Mouse (Mus musculus): ENCODE measurements around the gene Spata32. TPM values are rescaled to one million over a fixed set of nuclear protein-coding genes. Genes with fewer than 3 reads are reported as not detected.

The Spata32 gene
- polyA plus RNA-seq, 1 experiment: 0.68 TPM

GRCm38 (mm10) chr11:103158621-103159478 is 59.4 kb downstream of the Spata32 start:
- TF ChIP-seq POLR2A (IDR thresholded peaks at IDR 0.05; ENCODE audit: borderline replicate concordance, extremely low read depth, insufficient read depth, insufficient read length, poor library complexity, severe bottlenecking) (no peak), CTCF (IDR thresholded peaks at IDR 0.05; ENCODE audit: borderline replicate concordance, extremely low read depth, insufficient read depth, insufficient read length) (peak; percentile 96)
- DNase-seq (ENCODE audit: low read depth): peak; percentile 91

Other genes starting within 250 kb of the Spata32 start
- 40.1 and 42.3 TPM in 2 replicates for gene Nmt1, start 190.2 kb downstream of the Spata32 start, polyA plus RNA-seq (2012; rRNA removed)
- 236 and 262 TPM in 2 replicates for gene Dcakd, start 190.1 kb downstream of the Spata32 start, polyA plus RNA-seq (2012; rRNA removed)
- gene Plcd3, start 116.8 kb downstream of the Spata32 start, polyA plus RNA-seq (2012; rRNA removed): 3.6 TPM in 2 replicates
- gene Acbd4, start 116.8 kb downstream of the Spata32 start, polyA plus RNA-seq (2012; rRNA removed): 4.5 and 4.6 TPM in 2 replicates
- gene Hexim1, start 102.2 kb downstream of the Spata32 start, polyA plus RNA-seq (2012; rRNA removed): 14.4 and 18.9 TPM in 2 replicates
- 12.5 and 18.7 TPM in 2 replicates for gene Hexim2, start 86.0 kb downstream of the Spata32 start, polyA plus RNA-seq (2012; rRNA removed)
- gene Fmnl1, start 47.3 kb downstream of the Spata32 start, polyA plus RNA-seq (2012; rRNA removed): 16.1 and 28.6 TPM in 2 replicates
- 1.4 and 1.7 TPM in 2 replicates for gene 1700023F06Rik, start 9.9 kb downstream of the Spata32 start, polyA plus RNA-seq (2012; rRNA removed)
- gene Map3k14, start 49.0 kb upstream of the Spata32 start, polyA plus RNA-seq (2012; rRNA removed): 4.6 and 6.3 TPM in 2 replicates
- 6.7 and 7.0 TPM in 2 replicates for gene Arhgap27, start 145.3 kb upstream of the Spata32 start, polyA plus RNA-seq (2012; rRNA removed)
- gene Plekhm1, start 194.3 kb upstream of the Spata32 start, polyA plus RNA-seq (2012; rRNA removed): 16.9 and 17.4 TPM in 2 replicates